Mouse (Mus musculus) liver, embryonic 12.5 days (tissue): ENCODE measurements around the gene St6galnac3. TPM values are rescaled to one million over a fixed set of nuclear protein-coding genes. Genes with fewer than 3 reads are reported as not detected.

ENCODE experiments used
- ATAC-seq: fragments of 200-750 bp; cut with Nextera tagmentation; 2 replicates; pipeline ENCODE4 v1.8.0; 2017; ENCODE audit warnings: moderate number of reproducible peaks, mild to moderate bottlenecking, moderate library complexity
- H3K27ac ChIP-seq: fragments of 300-500 bp; sonication (generic); 2 replicates; pipeline ENCODE4 v1.5.1; 2016; ENCODE audit warnings: mild to moderate bottlenecking
- H3K27me3 ChIP-seq: fragments of 300-500 bp; sonication (generic); replicated peaks from 2 replicates; pipeline ENCODE4 v1.6.1; 2016; ENCODE audit warnings: mild to moderate bottlenecking, moderate library complexity
- H3K36me3 ChIP-seq: fragments of 300-500 bp; sonication (generic); 2 replicates; pipeline ENCODE4 v1.6.1; 2016; ENCODE audit warnings: mild to moderate bottlenecking, moderate library complexity
- H3K4me1 ChIP-seq: fragments of 300-500 bp; sonication (generic); 2 replicates; pipeline ENCODE4 v1.6.1; 2016
- H3K4me2 ChIP-seq: fragments of 300-500 bp; sonication (generic); 2 replicates; pipeline ENCODE4 v1.6.1; 2016; ENCODE audit warnings: mild to moderate bottlenecking, moderate library complexity
- H3K4me3 ChIP-seq: fragments of 300-500 bp; sonication (generic); 2 replicates; pipeline ENCODE4 v1.5.1; 2016; ENCODE audit warnings: mild to moderate bottlenecking, moderate library complexity
- H3K9ac ChIP-seq: fragments of 300-500 bp; sonication (generic); 2 replicates; pipeline ENCODE4 v1.6.1; 2016; ENCODE audit warnings: mild to moderate bottlenecking, moderate library complexity
- H3K9me3 ChIP-seq: fragments of 300-500 bp; sonication (generic); replicated peaks from 2 replicates; pipeline ENCODE4 v1.6.1; 2016; ENCODE audit warnings: mild to moderate bottlenecking, moderate library complexity
- WGBS: fragments of 180-500 bp; shearing (Covaris S2); methylation state at CpG from one replicate; pipeline ENCODE4 v1.1.7; 2016; ENCODE audit not compliant: insufficient replicate concordance; 5-methylcytosine and 5-hydroxymethylcytosine counted together
- polyA plus RNA-seq: library from polyadenylated mRNA; unstranded; fragments of >200 nt; fragmentation: Nextera tagmentation; extraction: Ambion mirVana; gene quantifications from 2 replicates; pipeline ENCODE4 v1.2.1, GENCODE M21; 2016

The St6galnac3 gene
- polyA plus RNA-seq, 1 experiment from 2014 or later: 13.6 TPM

DNA sequence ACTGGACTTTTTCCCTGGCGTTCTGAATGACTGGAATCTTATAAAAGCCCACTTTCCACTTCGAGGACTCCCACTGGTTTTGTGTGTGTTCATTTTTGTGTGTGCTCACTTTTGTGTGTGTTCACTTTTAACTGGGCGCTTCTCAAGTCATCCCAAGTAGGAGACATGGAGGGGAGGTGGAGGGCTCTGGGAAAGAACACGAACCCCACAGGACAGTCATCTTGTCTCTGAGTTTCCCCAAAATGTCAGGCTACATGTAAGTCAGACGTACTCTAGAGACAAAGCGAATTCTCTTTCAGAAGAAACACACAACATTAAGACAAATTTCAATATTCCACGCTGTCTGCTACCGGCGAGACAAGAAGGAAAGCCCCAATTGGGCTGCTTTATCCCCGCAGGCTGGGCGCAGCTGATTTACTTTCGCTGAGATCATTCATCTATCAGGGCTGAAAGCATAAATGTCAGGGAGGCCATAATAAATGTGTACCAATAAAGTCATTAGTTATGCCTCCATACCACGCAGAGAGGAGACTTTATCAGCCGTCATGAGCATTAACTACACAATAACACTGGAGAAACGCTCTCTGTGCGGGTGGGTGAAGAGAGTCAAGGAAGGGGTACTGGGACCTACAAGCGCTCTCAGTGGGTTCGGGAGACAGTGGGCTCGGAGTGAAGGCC, 119.7 kb downstream of the St6galnac3 start:
- no peaks in the 10 kb centered on the region for H3K27me3 ChIP-seq
- no peaks in the 10 kb centered on the region for H3K36me3 ChIP-seq
- WGBS: 83% methylated on average over 19 of the region's 19 CpGs
- H3K9ac ChIP-seq: no peak overlapping the region
- ATAC-seq: no peak
- no peak overlapping the region for H3K27ac ChIP-seq
- no peak overlapping the region for H3K4me3 ChIP-seq
- H3K4me2 ChIP-seq: no peak overlapping the region
- no peaks in the 10 kb centered on the region for H3K9me3 ChIP-seq
- 0 out of 2 replicates have a peak, but pooled peaks cover 3% of the 10 kb centered on the region for H3K4me1 ChIP-seq

DNA sequence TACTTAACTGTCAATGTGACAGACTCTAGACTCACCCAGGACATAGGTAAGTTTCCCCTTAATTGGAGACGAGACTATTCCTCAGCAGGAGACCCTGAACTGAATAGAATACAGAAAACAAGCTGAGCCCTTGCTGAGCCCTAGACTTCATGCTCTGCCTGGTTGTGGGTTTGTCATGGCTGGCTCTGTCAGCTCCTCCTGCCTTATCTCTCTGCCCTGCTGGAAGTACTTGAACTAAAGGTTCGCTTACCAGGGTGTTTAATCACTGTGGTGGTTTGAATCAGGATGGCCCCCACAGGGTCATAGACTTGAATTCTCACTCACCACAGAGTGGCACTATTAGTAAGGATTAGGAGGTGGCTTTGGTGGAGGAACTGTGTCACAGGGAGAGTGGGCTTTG, 125.8 kb downstream of the St6galnac3 start:
- Histone ChIP-seq H3K9ac (no peak overlapping the region), H3K4me3 (no peak overlapping the region), H3K4me1 (0 out of 2 replicates have a peak, but pooled peaks cover 8% of the 10 kb centered on the region), H3K9me3 (no peaks in the 10 kb centered on the region), H3K27me3 (no peaks in the 10 kb centered on the region), H3K36me3 (no peaks in the 10 kb centered on the region), H3K27ac (no peak overlapping the region), H3K4me2 (no peak overlapping the region)
- ATAC-seq: no peak
- WGBS: 40% methylated on average over 2 of the region's 2 CpGs

DNA sequence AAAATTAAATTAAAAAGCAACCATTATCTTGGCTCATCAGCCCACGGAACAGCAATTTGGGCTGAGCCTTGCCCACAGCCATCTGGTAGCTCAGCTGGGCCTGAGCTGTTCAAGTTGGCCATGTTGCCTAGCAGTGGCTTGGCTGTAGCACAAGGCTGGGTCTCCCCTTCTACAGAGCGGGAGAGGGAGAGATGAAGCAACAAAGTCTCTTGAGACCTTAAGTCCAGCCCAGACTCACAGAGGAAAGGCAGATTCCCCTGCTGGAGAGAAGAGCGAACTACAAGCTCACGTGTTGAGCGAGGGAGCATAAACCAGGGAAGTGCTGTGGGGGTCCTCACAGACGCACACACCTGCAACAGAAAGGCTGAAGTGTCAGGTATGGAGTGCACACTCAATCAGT, 126.3 kb downstream of the St6galnac3 start:
- ATAC-seq: no peak
- H3K9me3 ChIP-seq: no peaks in the 10 kb centered on the region
- H3K36me3 ChIP-seq: no peaks in the 10 kb centered on the region
- 87% methylated on average over 6 of the region's 6 CpGs for WGBS
- no peak overlapping the region for H3K9ac ChIP-seq
- H3K4me2 ChIP-seq: no peak overlapping the region
- H3K27ac ChIP-seq: no peak overlapping the region
- no peak overlapping the region for H3K4me3 ChIP-seq
- no peaks in the 10 kb centered on the region for H3K27me3 ChIP-seq
- 0 out of 2 replicates have a peak, but pooled peaks cover 4% of the 10 kb centered on the region for H3K4me1 ChIP-seq

DNA sequence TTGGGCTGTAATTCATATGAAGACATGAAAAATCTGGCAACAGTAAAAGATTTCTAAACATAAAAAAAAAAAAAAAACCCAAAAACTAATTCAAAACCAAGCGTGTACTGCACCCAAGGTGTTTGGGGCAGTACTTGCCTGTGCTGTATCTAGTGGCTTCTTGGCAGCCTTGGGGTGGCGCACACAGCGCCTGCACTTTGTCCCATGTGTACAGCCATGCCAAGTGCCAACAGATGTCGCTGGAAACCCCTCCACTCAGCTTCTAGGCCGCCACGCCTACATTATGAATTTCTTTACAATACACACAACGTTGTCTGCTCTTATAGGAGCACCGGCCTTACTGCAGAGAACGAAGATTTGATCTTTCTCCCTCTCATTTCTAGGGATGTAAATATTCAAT, 130.4 kb downstream of the St6galnac3 start:
- Histone ChIP-seq H3K27ac (no peak overlapping the region), H3K9me3 (no peaks in the 10 kb centered on the region), H3K27me3 (no peaks in the 10 kb centered on the region), H3K9ac (no peak overlapping the region), H3K4me1 (0 out of 2 replicates have a peak, but pooled peaks cover 2% of the 10 kb centered on the region), H3K4me2 (no peak overlapping the region), H3K36me3 (no peaks in the 10 kb centered on the region), H3K4me3 (no peak overlapping the region)
- 89% methylated on average over 9 of the region's 9 CpGs for WGBS
- no peak for ATAC-seq

DNA sequence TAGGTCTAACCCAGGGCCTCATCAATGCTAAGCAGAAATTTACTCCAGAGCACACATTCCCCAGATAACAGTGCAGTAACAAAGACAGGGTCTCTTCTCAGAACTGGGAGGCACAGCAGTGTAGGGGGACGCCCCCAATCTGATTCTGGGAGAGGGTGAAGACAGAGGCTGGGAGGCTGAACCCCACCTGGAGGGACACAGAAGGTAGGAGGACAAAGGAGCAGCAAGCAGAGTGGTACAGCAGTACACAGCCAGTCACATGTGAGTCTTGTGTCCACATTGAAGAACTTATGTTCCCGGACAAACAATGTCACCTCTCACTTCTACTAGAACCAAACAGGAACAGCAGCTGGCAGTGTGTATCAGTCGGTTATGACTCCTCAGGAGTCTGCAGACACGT, 131.0 kb downstream of the St6galnac3 start:
- no peak overlapping the region for H3K4me2 ChIP-seq
- WGBS: 58% methylated on average over 4 of the region's 4 CpGs
- H3K4me1 ChIP-seq: no peaks in the 10 kb centered on the region

DNA sequence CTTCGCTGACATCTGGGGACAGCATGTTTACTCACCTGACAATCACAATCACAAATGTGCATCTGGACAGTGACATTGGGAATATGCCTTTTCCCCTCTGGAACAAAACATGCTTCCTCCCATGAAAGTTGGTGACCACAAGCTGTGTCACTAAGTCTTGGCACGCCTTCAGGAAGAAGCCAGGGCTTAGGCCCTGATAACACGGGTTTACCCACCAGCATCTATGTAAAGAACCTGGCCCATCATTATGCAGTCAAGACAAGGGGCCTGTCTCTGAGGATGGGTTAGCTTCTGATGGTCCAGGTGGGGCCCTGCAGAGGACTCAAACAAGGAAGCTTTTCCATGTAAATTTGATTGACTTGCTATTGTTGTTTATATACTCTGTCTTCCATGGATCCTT, 131.9 kb downstream of the St6galnac3 start:
- 64% methylated on average over 3 of the region's 3 CpGs for WGBS
- no peak overlapping the region for H3K27ac ChIP-seq
- no peaks in the 10 kb centered on the region for H3K27me3 ChIP-seq
- no peak for ATAC-seq
- H3K4me2 ChIP-seq: no peak overlapping the region
- H3K4me3 ChIP-seq: no peak overlapping the region
- no peaks in the 10 kb centered on the region for H3K4me1 ChIP-seq
- no peak overlapping the region for H3K9ac ChIP-seq
- no peaks in the 10 kb centered on the region for H3K36me3 ChIP-seq
- no peaks in the 10 kb centered on the region for H3K9me3 ChIP-seq

More for the DNA sequence above, 131.0 kb downstream of the St6galnac3 start:
- Histone ChIP-seq H3K9ac (no peak overlapping the region), H3K9me3 (no peaks in the 10 kb centered on the region), H3K36me3 (no peaks in the 10 kb centered on the region), H3K4me3 (no peak overlapping the region), H3K27ac (no peak overlapping the region), H3K27me3 (no peaks in the 10 kb centered on the region)
- ATAC-seq: no peak

DNA sequence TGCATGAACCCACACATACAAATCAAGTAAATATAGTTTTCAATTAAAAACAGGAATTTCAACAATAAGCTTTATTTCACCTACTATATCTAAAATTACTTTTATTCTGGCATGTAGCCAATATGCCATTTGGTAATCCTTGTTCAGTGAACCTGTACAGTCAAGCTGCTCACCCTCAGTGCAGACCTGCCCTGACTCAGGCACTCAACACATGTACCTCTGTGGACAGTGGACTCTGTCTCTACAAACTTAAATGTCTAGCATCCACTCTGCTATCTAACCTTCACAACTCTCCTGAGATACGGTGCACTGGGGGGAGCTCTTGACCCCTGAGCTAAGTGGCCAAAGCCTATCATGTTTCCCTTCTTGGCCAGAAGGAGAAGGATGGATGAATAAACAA, 137.4 kb downstream of the St6galnac3 start:
- Histone ChIP-seq H3K4me2 (no peak overlapping the region), H3K27ac (no peak overlapping the region), H3K9me3 (no peaks in the 10 kb centered on the region), H3K4me1 (peaks cover 13% of the 10 kb centered on the region; the same call in 1 of the 2 replicates), H3K36me3 (no peaks in the 10 kb centered on the region), H3K27me3 (no peaks in the 10 kb centered on the region), H3K9ac (no peak overlapping the region), H3K4me3 (no peak overlapping the region)
- no peak for ATAC-seq
- WGBS: 64% methylated on average over 1 of the region's 1 CpGs

DNA sequence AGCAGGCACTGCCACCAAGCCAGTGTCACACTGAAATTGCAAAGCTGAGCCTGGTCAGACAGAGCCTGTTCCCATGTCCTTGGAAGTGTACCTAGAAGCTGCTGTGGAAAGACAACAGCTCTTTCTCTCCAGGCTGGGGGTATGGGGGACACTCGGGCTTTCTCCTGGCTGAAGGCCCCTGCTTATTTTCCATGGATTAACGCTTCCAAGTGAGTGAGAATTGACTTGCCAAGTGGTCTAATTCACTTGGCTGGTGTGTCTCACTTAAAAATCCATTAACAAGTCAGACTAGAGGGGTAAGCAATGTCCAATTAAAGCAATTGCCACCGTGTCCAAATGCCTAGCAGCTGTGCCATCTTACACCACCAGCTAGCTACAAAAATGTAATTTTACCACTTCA, 140.1 kb downstream of the St6galnac3 start:
- no peaks in the 10 kb centered on the region for H3K36me3 ChIP-seq
- no peaks in the 10 kb centered on the region for H3K9me3 ChIP-seq
- 78% methylated on average over 3 of the region's 3 CpGs for WGBS
- peaks cover 34% of the 10 kb centered on the region for H3K4me1 ChIP-seq
- no peak overlapping the region for H3K27ac ChIP-seq
- H3K4me2 ChIP-seq: no peak overlapping the region
- ATAC-seq: no peak
- H3K27me3 ChIP-seq: no peaks in the 10 kb centered on the region
- no peak overlapping the region for H3K9ac ChIP-seq
- no peak overlapping the region for H3K4me3 ChIP-seq

DNA sequence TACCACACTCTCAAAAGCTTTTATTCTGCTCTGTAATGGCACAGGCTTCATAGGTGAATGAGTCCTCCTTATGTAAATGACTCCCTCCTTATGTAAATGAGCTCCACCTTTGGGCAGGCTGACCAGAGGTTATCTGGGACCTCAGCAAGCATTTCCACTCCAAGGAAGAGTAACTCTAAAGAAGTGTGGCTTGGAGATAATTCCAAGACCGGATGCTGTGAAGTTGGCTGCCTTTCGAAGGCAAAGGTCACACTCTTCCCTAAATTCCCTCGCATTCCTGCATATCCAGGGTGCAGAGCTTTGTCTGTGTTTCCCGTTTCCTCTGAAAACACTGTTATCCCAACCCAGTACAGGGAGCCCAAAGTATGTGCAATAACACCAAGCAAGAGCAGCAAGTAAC, 142.9 kb downstream of the St6galnac3 start:
- Histone ChIP-seq H3K27ac (no peak overlapping the region), H3K4me3 (no peak overlapping the region), H3K9ac (no peak overlapping the region), H3K9me3 (no peaks in the 10 kb centered on the region), H3K4me2 (no peak overlapping the region), H3K27me3 (no peaks in the 10 kb centered on the region), H3K36me3 (no peaks in the 10 kb centered on the region), H3K4me1 (peaks cover 35% of the 10 kb centered on the region)
- 54% methylated on average over 4 of the region's 4 CpGs for WGBS
- no peak for ATAC-seq

DNA sequence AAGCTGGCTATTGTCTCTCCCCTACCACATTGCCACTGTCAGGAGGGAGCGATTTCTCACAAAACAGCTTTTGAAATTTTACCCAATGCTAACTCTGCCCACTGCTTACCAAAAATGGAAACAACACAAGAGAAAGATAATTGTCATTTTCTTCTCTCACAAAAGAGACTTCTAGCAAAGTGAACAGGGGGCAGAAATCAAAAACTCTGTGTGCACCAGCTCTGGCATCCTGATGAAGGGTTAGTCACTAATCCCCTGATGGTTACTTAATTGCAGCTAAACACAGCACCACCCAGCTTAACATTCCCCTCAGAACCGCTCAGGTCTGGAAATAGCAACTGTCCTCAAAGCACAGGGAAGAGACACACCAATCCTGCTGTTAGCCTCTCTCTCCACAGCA, 144.3 kb downstream of the St6galnac3 start:
- H3K4me3 ChIP-seq: no peak overlapping the region
- no peak for ATAC-seq
- no peak overlapping the region for H3K9ac ChIP-seq
- no peak overlapping the region for H3K4me2 ChIP-seq
- H3K27ac ChIP-seq: no peak overlapping the region
- H3K9me3 ChIP-seq: no peaks in the 10 kb centered on the region
- WGBS: 60% methylated on average over 2 of the region's 2 CpGs
- no peaks in the 10 kb centered on the region for H3K27me3 ChIP-seq
- no peaks in the 10 kb centered on the region for H3K36me3 ChIP-seq
- H3K4me1 ChIP-seq: peaks cover 35% of the 10 kb centered on the region

DNA sequence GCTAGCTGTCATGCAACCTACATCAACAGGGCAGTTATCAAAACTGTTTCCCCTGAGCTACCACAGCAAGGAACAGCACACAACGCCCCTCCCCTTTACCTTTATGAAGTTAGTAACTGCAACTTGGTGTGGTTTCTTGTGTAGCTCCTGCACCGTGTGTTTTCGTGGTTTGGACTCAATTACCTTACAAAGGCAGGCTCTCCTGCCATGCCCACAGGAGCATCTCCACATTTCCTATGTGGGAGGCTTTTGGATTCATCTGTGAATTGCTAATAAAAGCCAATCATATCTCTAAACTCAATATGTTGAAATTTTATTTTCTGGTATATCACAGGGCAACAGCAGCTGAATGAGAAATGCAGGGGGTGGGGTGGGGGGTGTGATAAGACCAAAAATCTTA, 144.8 kb downstream of the St6galnac3 start:
- Histone ChIP-seq H3K36me3 (no peaks in the 10 kb centered on the region), H3K27ac (no peak overlapping the region), H3K27me3 (no peaks in the 10 kb centered on the region), H3K9me3 (no peaks in the 10 kb centered on the region), H3K4me3 (no peak overlapping the region), H3K4me1 (peaks cover 35% of the 10 kb centered on the region), H3K9ac (no peak overlapping the region), H3K4me2 (no peak overlapping the region)
- WGBS: 37% methylated on average over 3 of the region's 3 CpGs
- ATAC-seq: no peak

DNA sequence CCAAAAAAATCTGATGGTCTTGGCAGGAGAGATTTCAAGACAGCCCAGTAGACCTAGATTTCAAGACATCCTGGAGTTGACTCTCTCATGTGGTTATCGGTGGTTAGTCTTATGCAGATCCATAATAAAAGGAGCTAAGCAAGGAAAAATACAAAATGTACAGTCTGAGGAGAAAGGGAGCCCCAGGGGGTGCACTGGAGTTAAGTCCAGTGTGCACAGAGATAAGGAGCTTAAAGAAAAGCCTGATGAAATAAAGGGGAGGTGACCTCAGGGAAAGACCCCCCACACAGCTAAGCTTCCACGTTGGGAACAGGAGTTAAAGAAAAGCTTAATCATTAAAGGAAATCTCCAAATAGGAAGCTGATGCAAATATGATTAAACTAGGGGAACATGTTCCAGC, 147.7 kb downstream of the St6galnac3 start:
- WGBS: 53% methylated on average over 2 of the region's 2 CpGs

DNA sequence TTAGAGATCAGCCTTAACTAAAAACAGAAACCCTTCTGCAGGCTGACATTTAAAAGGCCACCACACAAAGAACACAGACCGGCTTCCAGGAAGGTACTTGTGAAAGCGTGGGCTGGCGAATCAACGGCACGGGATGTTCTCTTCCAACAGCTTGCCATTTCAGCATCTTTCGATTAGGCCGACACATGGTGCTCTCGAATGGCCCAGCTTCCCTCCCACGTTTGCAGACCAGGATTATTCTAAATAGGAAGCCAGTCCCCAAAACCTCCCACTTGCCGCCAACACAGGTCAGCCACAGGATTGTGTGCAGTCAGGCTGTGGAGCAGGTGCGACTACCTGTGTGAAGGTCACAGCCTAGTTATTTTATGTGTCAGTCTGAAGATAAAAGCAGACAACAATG, 153.8 kb downstream of the St6galnac3 start:
- H3K27ac ChIP-seq: no peak overlapping the region

More for the DNA sequence above, 147.7 kb downstream of the St6galnac3 start:
- Histone ChIP-seq H3K4me3 (no peak overlapping the region), H3K27ac (no peak overlapping the region), H3K27me3 (no peaks in the 10 kb centered on the region), H3K4me1 (peaks cover 19% of the 10 kb centered on the region; the same call in 1 of the 2 replicates), H3K9ac (no peak overlapping the region), H3K4me2 (no peak overlapping the region), H3K36me3 (no peaks in the 10 kb centered on the region), H3K9me3 (no peaks in the 10 kb centered on the region)
- ATAC-seq: no peak

More for the DNA sequence above, 153.8 kb downstream of the St6galnac3 start:
- Histone ChIP-seq H3K9ac (no peak overlapping the region), H3K4me2 (no peak overlapping the region), H3K4me3 (no peak overlapping the region), H3K9me3 (no peaks in the 10 kb centered on the region), H3K27me3 (no peaks in the 10 kb centered on the region), H3K4me1 (peaks cover 12% of the 10 kb centered on the region), H3K36me3 (no peaks in the 10 kb centered on the region)
- no peak for ATAC-seq
- WGBS: 84% methylated on average over 11 of the region's 11 CpGs
